Mouse (Mus musculus): ENCODE results near the gene Cdk5.

Cdk5 gene

DNA sequence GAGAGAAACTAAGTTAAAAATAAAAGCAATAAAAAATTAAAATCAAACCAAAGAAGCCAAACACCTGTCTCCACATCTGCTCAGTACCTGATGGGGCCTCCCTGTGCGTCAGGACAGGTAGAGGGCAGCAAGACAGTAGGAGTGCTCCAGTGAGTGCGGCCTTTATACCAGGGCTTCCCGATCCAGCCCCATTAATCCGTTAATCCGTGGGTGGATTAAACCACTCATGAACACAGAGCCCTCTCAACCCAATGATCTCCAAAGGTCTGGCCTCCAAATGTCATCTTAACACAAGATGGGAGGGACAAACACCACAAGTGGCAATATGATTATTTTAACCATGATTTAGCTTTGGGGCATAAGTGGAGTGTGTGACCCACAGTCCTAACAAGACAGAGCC, 49.5 kb downstream of the Cdk5 start:
- DNase-seq (ENCODE audit: low spot score) = no peak

DNA sequence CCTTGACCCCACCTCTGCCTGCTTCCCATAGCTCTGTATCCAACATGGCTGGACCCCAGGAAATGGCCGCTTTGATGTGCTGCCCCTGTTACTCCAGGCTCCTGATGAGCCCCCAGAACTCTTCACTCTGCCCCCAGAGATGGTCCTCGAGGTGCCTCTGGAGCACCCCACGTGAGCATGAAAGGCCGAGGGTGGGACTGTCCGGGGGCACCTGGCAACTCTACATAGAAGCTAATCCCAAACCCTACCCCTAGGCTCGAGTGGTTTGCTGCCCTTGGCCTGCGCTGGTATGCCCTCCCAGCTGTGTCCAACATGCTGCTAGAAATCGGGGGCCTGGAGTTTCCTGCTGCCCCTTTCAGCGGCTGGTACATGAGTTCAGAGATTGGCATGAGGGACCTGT, 53.6 kb downstream of the Cdk5 start:
- no peak for DNase-seq (ENCODE audit: low spot score)
